Mouse (Mus musculus) neural tube, embryonic 13.5 days (tissue): ENCODE results near the gene Ush2a. TPM values are rescaled to one million over a fixed set of nuclear protein-coding genes. Genes with fewer than 3 reads are reported as not detected.

Source experiments
- ATAC-seq: fragments of 200-750 bp; cut with Nextera tagmentation; 2 replicates; pipeline ENCODE4 v1.8.0; 2017; ENCODE audit warnings: low read depth, mild to moderate bottlenecking, moderate TSS enrichment, moderate library complexity
- H3K27ac ChIP-seq: fragments of 300-500 bp; sonication (generic); replicated peaks from 2 replicates; pipeline ENCODE4 v1.5.1; 2015; ENCODE audit warnings: moderate library complexity, mild to moderate bottlenecking, inconsistent platforms
- H3K27me3 ChIP-seq: fragments of 300-500 bp; sonication (generic); 2 replicates; pipeline ENCODE4 v1.6.1; 2015; ENCODE audit warnings: mild to moderate bottlenecking, inconsistent platforms
- H3K36me3 ChIP-seq: fragments of 300-500 bp; sonication (generic); 2 replicates; pipeline ENCODE4 v1.6.1; 2015; ENCODE audit warnings: mild to moderate bottlenecking, inconsistent platforms
- H3K4me1 ChIP-seq: fragments of 300-500 bp; sonication (generic); replicated peaks from 2 replicates; pipeline ENCODE4 v1.6.1; 2015; ENCODE audit warnings: inconsistent platforms
- H3K4me2 ChIP-seq: fragments of 300-500 bp; sonication (generic); 2 replicates; pipeline ENCODE4 v1.6.1; 2015; ENCODE audit warnings: inconsistent platforms, mild to moderate bottlenecking, moderate library complexity
- H3K4me3 ChIP-seq: fragments of 300-500 bp; sonication (generic); 2 replicates; pipeline ENCODE4 v1.5.1; 2015; ENCODE audit warnings: mild to moderate bottlenecking, inconsistent platforms
- H3K9ac ChIP-seq: fragments of 300-500 bp; sonication (generic); 2 replicates; pipeline ENCODE4 v1.6.1; 2015; ENCODE audit warnings: moderate library complexity, mild to moderate bottlenecking, inconsistent platforms
- H3K9me3 ChIP-seq: fragments of 300-500 bp; sonication (generic); 2 replicates; pipeline ENCODE4 v1.6.1; 2016; ENCODE audit warnings: inconsistent platforms
- WGBS: fragments of 180-500 bp; shearing (Covaris S2); methylation state at CpG from one replicate; pipeline ENCODE4 v1.1.7; 2015; 5-methylcytosine and 5-hydroxymethylcytosine counted together
- polyA plus RNA-seq: library from polyadenylated mRNA; unstranded; fragments of >200 nt; fragmentation: Nextera tagmentation; extraction: Ambion mirVana; gene quantifications from 2 replicates; pipeline ENCODE4 v1.2.1, GENCODE M21; 2015

The Ush2a gene
- polyA plus RNA-seq, 1 experiment from 2014 or later, result 0.17 TPM

- no peaks in the 10 kb centered on the region for H3K9me3 ChIP-seq
- ATAC-seq, result no peak
- H3K4me2 ChIP-seq, result no peak overlapping the region
- H3K4me1 ChIP-seq, result no peaks in the 10 kb centered on the region
- no peak overlapping the region for H3K27ac ChIP-seq
- no peaks in the 10 kb centered on the region for H3K27me3 ChIP-seq
- no peak overlapping the region for H3K4me3 ChIP-seq
- 74% methylated on average over 5 of the region's 5 CpGs for WGBS
- H3K36me3 ChIP-seq, result no peaks in the 10 kb centered on the region
- no peak overlapping the region for H3K9ac ChIP-seq
Observed at GRCm38 (mm10) chr1:188316574-188316973, 54.8 kb downstream of the Ush2a start.

- Histone ChIP-seq H3K4me1 (no peaks in the 10 kb centered on the region), H3K36me3 (no peaks in the 10 kb centered on the region), H3K4me2 (no peak overlapping the region), H3K27ac (no peak overlapping the region), H3K9ac (no peak overlapping the region), H3K4me3 (no peak overlapping the region), H3K27me3 (no peaks in the 10 kb centered on the region), H3K9me3 (no peaks in the 10 kb centered on the region)
- 76% methylated on average over 4 of the region's 4 CpGs for WGBS
- no peak for ATAC-seq
Observed at GRCm38 (mm10) chr1:188320204-188320603, 58.4 kb downstream of the Ush2a start.

GRCm38 (mm10) chr1:188321534-188321933 lies 59.7 kb downstream of the Ush2a start:
- H3K9ac ChIP-seq, result no peak overlapping the region
- H3K9me3 ChIP-seq, result no peaks in the 10 kb centered on the region
- H3K4me2 ChIP-seq, result no peak overlapping the region
- H3K27ac ChIP-seq, result no peak overlapping the region
- no peak overlapping the region for H3K4me3 ChIP-seq
- H3K4me1 ChIP-seq, result no peaks in the 10 kb centered on the region
- WGBS, result 85% methylated on average over 7 of the region's 7 CpGs
- no peak for ATAC-seq
- no peaks in the 10 kb centered on the region for H3K36me3 ChIP-seq
- H3K27me3 ChIP-seq, result no peaks in the 10 kb centered on the region

GRCm38 (mm10) chr1:188330406-188330805 lies 68.6 kb downstream of the Ush2a start:
- Histone ChIP-seq H3K4me3 (no peak overlapping the region), H3K27me3 (no peaks in the 10 kb centered on the region), H3K9ac (no peak overlapping the region), H3K4me1 (no peaks in the 10 kb centered on the region), H3K27ac (no peak overlapping the region), H3K36me3 (no peaks in the 10 kb centered on the region), H3K4me2 (no peak overlapping the region), H3K9me3 (no peaks in the 10 kb centered on the region)
- ATAC-seq, result no peak
- 88% methylated on average over 2 of the region's 2 CpGs for WGBS

- Histone ChIP-seq H3K4me1 (no peaks in the 10 kb centered on the region), H3K4me3 (no peak overlapping the region), H3K4me2 (no peak overlapping the region), H3K27me3 (no peaks in the 10 kb centered on the region), H3K9me3 (no peaks in the 10 kb centered on the region), H3K27ac (no peak overlapping the region), H3K36me3 (no peaks in the 10 kb centered on the region), H3K9ac (no peak overlapping the region)
- peak; percentile 56 for ATAC-seq
- WGBS, result 55% methylated on average over 2 of the region's 2 CpGs
Observed at GRCm38 (mm10) chr1:188333936-188334335, 72.1 kb downstream of the Ush2a start.

GRCm38 (mm10) chr1:188347762-188348161 lies 85.9 kb downstream of the Ush2a start:
- Histone ChIP-seq H3K27ac (no peak overlapping the region), H3K36me3 (no peaks in the 10 kb centered on the region), H3K9ac (no peak overlapping the region), H3K9me3 (0 out of 2 replicates have a peak, but pooled peaks cover 3% of the 10 kb centered on the region), H3K4me2 (no peak overlapping the region), H3K4me3 (no peak overlapping the region), H3K27me3 (no peaks in the 10 kb centered on the region), H3K4me1 (no peaks in the 10 kb centered on the region)
- 78% methylated on average over 2 of the region's 2 CpGs for WGBS
- ATAC-seq, result no peak

- Histone ChIP-seq H3K9me3 (0 out of 2 replicates have a peak, but pooled peaks cover 3% of the 10 kb centered on the region), H3K9ac (no peak overlapping the region), H3K27ac (no peak overlapping the region), H3K36me3 (no peaks in the 10 kb centered on the region), H3K27me3 (no peaks in the 10 kb centered on the region), H3K4me2 (no peak overlapping the region), H3K4me3 (no peak overlapping the region), H3K4me1 (no peaks in the 10 kb centered on the region)
- WGBS, result 85% methylated on average over 2 of the region's 2 CpGs
- ATAC-seq, result no peak
Observed at GRCm38 (mm10) chr1:188354726-188355125, 92.9 kb downstream of the Ush2a start.

- Histone ChIP-seq H3K27me3 (no peaks in the 10 kb centered on the region), H3K27ac (no peak overlapping the region), H3K4me2 (no peak overlapping the region), H3K4me1 (no peaks in the 10 kb centered on the region), H3K4me3 (no peak overlapping the region), H3K9ac (no peak overlapping the region), H3K9me3 (no peaks in the 10 kb centered on the region), H3K36me3 (no peaks in the 10 kb centered on the region)
- 86% methylated on average over 3 of the region's 3 CpGs for WGBS
- no peak for ATAC-seq
Observed at GRCm38 (mm10) chr1:188363548-188363947, 101.7 kb downstream of the Ush2a start.

GRCm38 (mm10) chr1:188385180-188385579 lies 123.4 kb downstream of the Ush2a start:
- H3K9me3 ChIP-seq, result no peaks in the 10 kb centered on the region
- ATAC-seq, result no peak
- H3K36me3 ChIP-seq, result no peaks in the 10 kb centered on the region
- WGBS, result 77% methylated on average over 1 of the region's 1 CpGs
- no peak overlapping the region for H3K4me2 ChIP-seq
- H3K4me1 ChIP-seq, result no peaks in the 10 kb centered on the region
- no peaks in the 10 kb centered on the region for H3K27me3 ChIP-seq
- no peak overlapping the region for H3K4me3 ChIP-seq
- H3K27ac ChIP-seq, result no peak overlapping the region
- no peak overlapping the region for H3K9ac ChIP-seq

GRCm38 (mm10) chr1:188385733-188386261 lies 124.0 kb downstream of the Ush2a start:
- H3K27me3 ChIP-seq, result no peaks in the 10 kb centered on the region
- H3K36me3 ChIP-seq, result no peaks in the 10 kb centered on the region
- no peak overlapping the region for H3K27ac ChIP-seq
- H3K4me3 ChIP-seq, result no peak overlapping the region
- H3K4me2 ChIP-seq, result no peak overlapping the region
- no peaks in the 10 kb centered on the region for H3K4me1 ChIP-seq
- WGBS, result 70% methylated on average over 7 of the region's 7 CpGs
- ATAC-seq, result no peak
- no peaks in the 10 kb centered on the region for H3K9me3 ChIP-seq
- H3K9ac ChIP-seq, result no peak overlapping the region

- Histone ChIP-seq H3K9me3 (no peaks in the 10 kb centered on the region), H3K4me1 (no peaks in the 10 kb centered on the region), H3K9ac (no peak overlapping the region), H3K36me3 (no peaks in the 10 kb centered on the region), H3K4me2 (no peak overlapping the region), H3K27me3 (no peaks in the 10 kb centered on the region), H3K4me3 (no peak overlapping the region), H3K27ac (no peak overlapping the region)
- 90% methylated on average over 3 of the region's 3 CpGs for WGBS
- no peak for ATAC-seq
Observed at GRCm38 (mm10) chr1:188387321-188387720, 125.5 kb downstream of the Ush2a start.

- H3K4me1 ChIP-seq, result no peaks in the 10 kb centered on the region
- H3K36me3 ChIP-seq, result no peaks in the 10 kb centered on the region
- H3K27ac ChIP-seq, result no peak overlapping the region
- H3K9me3 ChIP-seq, result no peaks in the 10 kb centered on the region
- ATAC-seq, result no peak
- H3K4me3 ChIP-seq, result no peak overlapping the region
- no peaks in the 10 kb centered on the region for H3K27me3 ChIP-seq
- no peak overlapping the region for H3K9ac ChIP-seq
- 87% methylated on average over 2 of the region's 2 CpGs for WGBS
- no peak overlapping the region for H3K4me2 ChIP-seq
Observed at GRCm38 (mm10) chr1:188387820-188388471, 126.1 kb downstream of the Ush2a start.

- no peaks in the 10 kb centered on the region for H3K36me3 ChIP-seq
Observed at GRCm38 (mm10) chr1:188390080-188390479, 128.3 kb downstream of the Ush2a start.

More at GRCm38 (mm10) chr1:188390080-188390479, 128.3 kb downstream of the Ush2a start:
- Histone ChIP-seq H3K4me1 (no peaks in the 10 kb centered on the region), H3K27me3 (no peaks in the 10 kb centered on the region), H3K4me3 (no peak overlapping the region), H3K9ac (no peak overlapping the region), H3K27ac (no peak overlapping the region), H3K9me3 (no peaks in the 10 kb centered on the region), H3K4me2 (no peak overlapping the region)
- ATAC-seq, result no peak
- WGBS, result 71% methylated on average over 6 of the region's 6 CpGs
